In the genomic region with DNA sequence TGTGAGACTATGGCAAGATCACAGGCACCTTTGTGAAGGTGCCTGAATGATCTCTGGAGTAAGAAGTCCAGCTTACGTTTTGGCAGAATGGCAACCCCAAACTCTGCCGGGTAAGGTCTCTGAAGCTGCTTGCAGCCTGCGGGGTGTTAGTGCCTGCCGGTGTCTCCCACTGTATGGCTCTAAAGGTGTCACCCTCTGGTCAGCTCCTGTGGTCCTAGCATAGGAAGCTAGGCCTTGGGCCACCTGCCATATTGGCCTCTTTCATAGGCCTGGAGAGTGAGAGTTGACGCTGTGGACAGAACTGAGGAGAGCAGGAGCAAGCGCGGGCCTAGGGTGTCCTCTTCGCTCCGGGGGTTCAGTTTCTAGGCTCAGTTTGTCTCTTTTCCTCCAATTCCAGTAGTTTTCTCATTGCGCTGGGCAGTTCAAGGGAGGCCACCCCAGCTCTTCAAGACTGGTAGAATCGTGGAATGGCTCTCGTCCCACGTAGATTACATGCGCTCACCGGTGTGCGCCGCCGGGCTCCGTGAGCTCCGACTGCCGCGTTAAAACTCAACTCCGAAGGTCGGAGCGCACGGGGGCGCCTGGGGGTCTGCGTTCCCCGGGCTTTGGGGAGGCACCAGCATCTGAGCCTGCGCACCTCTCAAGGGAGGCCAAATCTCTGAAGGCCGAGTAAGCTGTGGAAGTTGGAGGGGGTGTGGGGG, we compare ENCODE assay signal across 8 mouse cellular contexts. TPM values are rescaled to one million over a fixed set of nuclear protein-coding genes. Genes with fewer than 3 reads are reported as not detected.
DNase-seq lines count a peak whose midpoint lies in the region; ATAC-seq and TF ChIP-seq lines count a peak whose summit lies in the region.

No protein-coding gene starts in this region.

- ATAC-seq in embryonic facial prominence, embryonic 14.5 days (ENCODE audit: low read depth), result no peak
- ATAC-seq in intestine, embryonic 16.5 days, result no peak
- no peak for ATAC-seq in liver, embryonic 16.5 days (ENCODE audit: low read depth)

- peaks cover 13% of the 10 kb centered on the region; the same call in 1 of the 2 replicates for H3K4me1 ChIP-seq in embryonic facial prominence, embryonic 14.5 days (ENCODE audit: control insufficient read depth, insufficient read depth, low read length)
- peaks cover 22% of the 10 kb centered on the region for H3K4me1 ChIP-seq in intestine, embryonic 16.5 days (ENCODE audit: control insufficient read depth, insufficient read depth, low read length)
- peaks cover 6% of the 10 kb centered on the region for H3K4me1 ChIP-seq in liver, embryonic 16.5 days (ENCODE audit: control insufficient read depth, low read depth, low read length)

- peak; percentile 42 for DNase-seq in gastrocnemius, adult 2 months
- DNase-seq in gastrocnemius, adult 8-10 months (ENCODE audit: low spot score in 2 of 2), result no peak
- DNase-seq in embryonic facial prominence, embryonic 14.5 days (ENCODE audit: low spot score), result peak; percentile 64
- peak; percentile 23 for DNase-seq in retina, embryonic 14.5 days (ENCODE audit: low spot score)
- no peak for DNase-seq in right cerebral cortex, postnatal 14 days
- no peak for DNase-seq in thymus, postnatal 36 days

- peaks cover 10% of the 10 kb centered on the region for H3K36me3 ChIP-seq in embryonic facial prominence, embryonic 14.5 days (ENCODE audit: control insufficient read depth, insufficient read depth, low read length)
- no peaks in the 10 kb centered on the region for H3K36me3 ChIP-seq in intestine, embryonic 16.5 days (ENCODE audit: control insufficient read depth, insufficient read depth, low read length)
- H3K36me3 ChIP-seq in liver, embryonic 16.5 days (ENCODE audit: control insufficient read depth, insufficient read depth), result no peaks in the 10 kb centered on the region

- peaks cover 36% of the 10 kb centered on the region for H3K27me3 ChIP-seq in embryonic facial prominence, embryonic 14.5 days (replicated peaks; ENCODE audit: control insufficient read depth, insufficient read depth, low read length)
- no peaks in the 10 kb centered on the region for H3K27me3 ChIP-seq in intestine, embryonic 16.5 days (replicated peaks; ENCODE audit: control insufficient read depth, insufficient read depth, low read length)
- peaks cover 100% of the 10 kb centered on the region for H3K27me3 ChIP-seq in liver, embryonic 16.5 days (ENCODE audit: control insufficient read depth, insufficient read depth, low read depth, low read length)

- intact Hi-C loops in gastrocnemius, adult 2 months (cut with DNase I), result no loop called here

- H3K27ac ChIP-seq in gastrocnemius, adult 2 months, result peak overlapping the region; percentile 99
- peak overlapping the region; percentile 89 for H3K27ac ChIP-seq in embryonic facial prominence, embryonic 14.5 days (replicated peaks; ENCODE audit: low read depth, low read length)
- peak overlapping the region; percentile 99 for H3K27ac ChIP-seq in intestine, embryonic 16.5 days (ENCODE audit: low read length)
- no peak overlapping the region for H3K27ac ChIP-seq in liver, embryonic 16.5 days (ENCODE audit: low read length)

- WGBS in embryonic facial prominence, embryonic 14.5 days, result 4% methylated on average over 31 of the region's 31 CpGs
- WGBS in intestine, embryonic 16.5 days, result 9% methylated on average over 31 of the region's 31 CpGs
- WGBS in liver, embryonic 16.5 days (ENCODE audit: insufficient replicate concordance), result 7% methylated on average over 31 of the region's 31 CpGs

- no peaks in the 10 kb centered on the region for H3K9me3 ChIP-seq in embryonic facial prominence, embryonic 14.5 days (ENCODE audit: control insufficient read depth, low read length)
- no peaks in the 10 kb centered on the region for H3K9me3 ChIP-seq in intestine, embryonic 16.5 days (ENCODE audit: control insufficient read depth, low read length)
- no peaks in the 10 kb centered on the region for H3K9me3 ChIP-seq in liver, embryonic 16.5 days (replicated peaks; ENCODE audit: control insufficient read depth, low read length)

- peak overlapping the region; percentile 81 for H3K4me2 ChIP-seq in embryonic facial prominence, embryonic 14.5 days (ENCODE audit: low read depth, low read length)
- peak overlapping the region; percentile 94 for H3K4me2 ChIP-seq in intestine, embryonic 16.5 days (ENCODE audit: low read depth, low read length)
- no peak overlapping the region for H3K4me2 ChIP-seq in liver, embryonic 16.5 days (ENCODE audit: low read depth, low read length)

- peak overlapping the region; percentile 71 for H3K9ac ChIP-seq in embryonic facial prominence, embryonic 14.5 days (ENCODE audit: low read depth, low read length)
- peak overlapping the region; percentile 70 for H3K9ac ChIP-seq in intestine, embryonic 16.5 days (ENCODE audit: low read depth, low read length)
- H3K9ac ChIP-seq in liver, embryonic 16.5 days (ENCODE audit: low read depth, low read length), result no peak overlapping the region

- peak overlapping the region; percentile 76 for H3K4me3 ChIP-seq in gastrocnemius, adult 2 months
- H3K4me3 ChIP-seq in embryonic facial prominence, embryonic 14.5 days (ENCODE audit: low read depth, low read length), result peak overlapping the region; percentile 84
- peak overlapping the region; percentile 89 for H3K4me3 ChIP-seq in intestine, embryonic 16.5 days (ENCODE audit: low read length)
- 0 out of 2 replicates have a peak overlapping the region, but pooled peaks have one; percentile 13 for H3K4me3 ChIP-seq in liver, embryonic 16.5 days (ENCODE audit: low read depth, low read length)

- TF ChIP-seq CTCF in gastrocnemius, adult 2 months (IDR thresholded peaks at IDR 0.05), result no peak

RNA-seq across cellular contexts. Expression of a gene that starts 1.1 kb away (rescaled TPM):
- total RNA-seq in gastrocnemius, adult 2 months (2021), result 10 to 100 TPM in 1 of 2 experiments, 1 to 10 TPM in 1; 8.1 to 10.7 TPM
- total RNA-seq in gastrocnemius, adult 8-10 months (2022), result 10 to 100 TPM in 2 of 4 experiments, 1 to 10 TPM in 2; 5.8 to 17.2 (median 10.4) TPM
- 10.6 and 13.6 TPM in 2 replicates for polyA plus RNA-seq in embryonic facial prominence, embryonic 14.5 days (2014; fragmentation: Nextera tagmentation; extraction: Ambion mirVana)
- 5.1 and 7.2 TPM in 2 replicates for polyA plus RNA-seq in intestine, embryonic 16.5 days (2015; fragmentation: Nextera tagmentation; extraction: Ambion mirVana)
- 0.49 and 0.61 TPM in 2 replicates for polyA plus RNA-seq in liver, embryonic 16.5 days (2015; fragmentation: Nextera tagmentation; extraction: Ambion mirVana)

RNA-seq across cellular contexts. Expression of a gene that starts 29.0 kb away (rescaled TPM):
- 1 to 10 TPM; 2.6 to 2.9 TPM for total RNA-seq in gastrocnemius, adult 2 months (2021)
- total RNA-seq in gastrocnemius, adult 8-10 months (2022), result 1 to 10 TPM; 2.2 to 3.2 (median 2.6) TPM
- polyA plus RNA-seq in embryonic facial prominence, embryonic 14.5 days (2014; fragmentation: Nextera tagmentation; extraction: Ambion mirVana), result 0.24 and 0.97 TPM in 2 replicates
- 0.53 and 0.81 TPM in 2 replicates for polyA plus RNA-seq in intestine, embryonic 16.5 days (2015; fragmentation: Nextera tagmentation; extraction: Ambion mirVana)
- 0.46 TPM in 2 replicates for polyA plus RNA-seq in liver, embryonic 16.5 days (2015; fragmentation: Nextera tagmentation; extraction: Ambion mirVana)

Comparison
In these comparisons a context has a peak if more than half of its experiments do, and no peak if none do; other contexts are left out.
1. DNase-seq: peak in gastrocnemius, adult 2 months (single experiment), embryonic facial prominence, embryonic 14.5 days (single experiment) and retina, embryonic 14.5 days (single experiment); none in gastrocnemius, adult 8-10 months (0 of 2), right cerebral cortex, postnatal 14 days (single experiment) and thymus, postnatal 36 days (0 of 2).
2. H3K4me3 ChIP-seq: peak in every context shown above with its lines; median percentile 89 in intestine, embryonic 16.5 days; 84 in embryonic facial prominence, embryonic 14.5 days; 76 in gastrocnemius, adult 2 months; 13 in liver, embryonic 16.5 days.